Mouse (Mus musculus): ENCODE results near the gene Nfib.

DNA sequence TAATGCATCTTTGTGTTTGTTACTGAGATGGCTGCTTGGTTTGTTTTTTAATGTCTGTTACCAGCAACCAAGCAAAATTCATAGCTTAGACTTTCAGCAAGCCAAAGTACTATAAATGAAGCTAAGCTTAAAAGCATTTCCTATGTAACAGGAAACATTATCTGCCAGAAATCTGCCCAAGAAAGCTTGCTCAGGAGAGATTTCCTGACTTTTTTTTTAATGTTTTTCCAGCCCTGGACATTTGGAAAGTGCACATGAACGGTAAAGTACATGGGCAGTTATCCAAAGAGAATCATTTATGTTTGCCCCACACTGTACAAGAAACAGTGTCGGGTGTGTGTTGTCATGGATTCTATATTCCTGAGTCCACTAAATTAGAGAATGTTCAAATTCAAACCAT is 429.6 kb downstream of the Nfib start:
- no peak for TF ChIP-seq EP300 (IDR thresholded peaks at IDR 0.05; ENCODE audit: low read depth in 1 of 2, low read length in 2 of 2)
- TF ChIP-seq POLR2A (IDR thresholded peaks at IDR 0.05; ENCODE audit: control insufficient read depth in 1 of 2, insufficient read depth in 1 of 2, low read depth in 1 of 2, low read length in 2 of 2, poor library complexity in 1 of 2) = no peak
- no peak for TF ChIP-seq ELF1 (IDR thresholded peaks at IDR 0.05; ENCODE audit: low read depth, low read length)
- TF ChIP-seq MAZ (IDR thresholded peaks at IDR 0.05; ENCODE audit: low read depth, low read length) = no peak
- no peak for TF ChIP-seq MXI1 (IDR thresholded peaks at IDR 0.05; ENCODE audit: low read depth, low read length)
- TF ChIP-seq CTCF (IDR thresholded peaks at IDR 0.05 in 2 of 3, conservative IDR thresholded peaks at IDR 0.05 in 1 of 3; ENCODE audit: control insufficient read depth in 1 of 3, insufficient read depth in 1 of 3, low read depth in 2 of 3, low read length in 3 of 3, poor library complexity in 1 of 3, severe bottlenecking in 1 of 3) = no peak
- TF ChIP-seq USF1 (IDR thresholded peaks at IDR 0.05; ENCODE audit: low read depth, low read length) = no peak
- TF ChIP-seq MAFK (IDR thresholded peaks at IDR 0.05; ENCODE audit: borderline replicate concordance, low read depth, low read length) = no peak
- no peak for TF ChIP-seq UBTF (IDR thresholded peaks at IDR 0.05; ENCODE audit: borderline replicate concordance, insufficient read depth, low read depth, low read length)
- no peak for TF ChIP-seq HCFC1 (IDR thresholded peaks at IDR 0.05; ENCODE audit: low read depth, low read length)
- no peak for TF ChIP-seq ZKSCAN1 (IDR thresholded peaks at IDR 0.05; ENCODE audit: low read depth, low read length)
